Mouse (Mus musculus) c-Kit-positive CD71-positive TER-119-negative erythroid progenitor cells, embryonic 14.5 days (primary cell): ENCODE results near the gene Ybx2.
"Not testable (repeated sequence)": the region's sequence is repeated elsewhere in the genome, so short reads cannot be mapped to it uniquely, and the experiment has no call there.

Experiments used
- DNase-seq: peaks from one replicate; pipeline ENCODE4 v3.0.0-alpha.2; 2013; ENCODE audit warnings: low read depth

Gene Ybx2

DNA sequence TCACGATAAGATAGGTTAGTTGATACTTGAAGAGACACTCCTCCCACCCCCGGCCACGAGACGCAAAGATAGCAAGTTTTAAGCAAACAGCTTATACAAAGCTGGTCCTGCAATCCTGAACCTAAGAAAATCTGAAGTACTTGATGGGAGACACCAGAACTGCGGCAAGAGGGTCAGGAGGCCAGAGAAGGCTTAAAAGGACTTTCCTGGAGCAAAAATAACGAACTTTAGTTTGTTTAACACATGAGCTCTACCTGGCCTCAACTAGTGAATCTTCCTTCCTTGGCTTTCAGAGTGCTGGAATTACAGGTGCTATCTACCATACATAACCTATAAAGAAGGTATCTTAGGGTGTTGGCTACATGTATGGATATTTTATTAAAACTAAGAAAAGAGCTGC lies 915 bp upstream of the Ybx2 start:
- DNase-seq, result no peak

GRCm38 (mm10) chr11:69936156-69936555 lies 560 bp downstream of the Ybx2 start:
- DNase-seq, result no peak

DNA sequence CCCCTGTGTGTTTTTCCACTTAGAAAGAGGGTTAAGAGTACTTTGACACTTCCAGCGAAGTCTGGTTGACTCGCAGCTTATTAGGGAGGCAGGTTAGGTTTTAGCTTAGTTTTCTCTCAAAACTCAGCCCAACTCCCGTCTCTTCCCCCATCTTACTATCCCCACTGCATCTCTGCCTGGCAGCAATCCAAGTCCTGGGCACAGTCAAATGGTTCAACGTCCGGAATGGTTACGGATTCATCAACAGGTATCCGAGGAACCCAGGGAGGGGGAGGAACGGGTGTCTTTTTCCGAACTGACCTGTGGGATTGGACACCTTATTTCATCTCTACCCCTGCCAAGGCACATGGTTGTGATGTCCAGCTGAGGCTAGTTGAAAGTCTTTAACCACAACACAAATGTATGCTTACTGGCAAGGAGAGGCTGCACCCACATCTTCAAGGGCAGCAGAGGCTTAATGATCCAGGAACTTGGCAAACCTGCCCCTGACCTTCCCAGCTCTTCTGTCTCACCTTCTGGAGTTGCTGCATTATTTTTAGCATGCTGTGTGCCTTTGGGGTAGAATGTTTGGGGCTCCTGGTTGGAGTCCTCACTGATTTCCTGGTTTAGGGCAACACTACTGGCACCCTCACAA lies 1.2 kb downstream of the Ybx2 start:
- no peak for DNase-seq

DNA sequence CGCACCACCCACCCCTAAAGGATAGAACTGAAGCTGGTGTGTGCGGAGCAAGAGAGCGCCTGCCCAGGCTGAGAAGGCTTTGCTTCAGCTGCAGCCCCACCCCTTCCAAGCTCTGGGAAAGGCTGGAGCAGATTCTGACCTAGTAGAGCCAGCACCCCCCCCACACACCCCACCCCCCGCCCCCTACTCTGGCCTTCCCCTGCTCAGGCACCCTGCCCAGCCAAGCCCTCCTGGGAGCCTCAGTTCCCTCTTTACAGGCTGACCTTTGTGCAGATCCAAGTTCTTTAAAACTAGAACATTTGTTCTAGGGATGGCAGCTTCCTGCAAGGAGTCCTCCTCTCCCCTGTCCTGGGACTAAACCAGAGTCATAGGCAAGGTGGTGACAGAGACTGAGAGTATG lies 1.8 kb downstream of the Ybx2 start:
- no peak for DNase-seq

GRCm38 (mm10) chr11:69937834-69938233 lies 2.2 kb downstream of the Ybx2 start:
- DNase-seq, result no peak

DNA sequence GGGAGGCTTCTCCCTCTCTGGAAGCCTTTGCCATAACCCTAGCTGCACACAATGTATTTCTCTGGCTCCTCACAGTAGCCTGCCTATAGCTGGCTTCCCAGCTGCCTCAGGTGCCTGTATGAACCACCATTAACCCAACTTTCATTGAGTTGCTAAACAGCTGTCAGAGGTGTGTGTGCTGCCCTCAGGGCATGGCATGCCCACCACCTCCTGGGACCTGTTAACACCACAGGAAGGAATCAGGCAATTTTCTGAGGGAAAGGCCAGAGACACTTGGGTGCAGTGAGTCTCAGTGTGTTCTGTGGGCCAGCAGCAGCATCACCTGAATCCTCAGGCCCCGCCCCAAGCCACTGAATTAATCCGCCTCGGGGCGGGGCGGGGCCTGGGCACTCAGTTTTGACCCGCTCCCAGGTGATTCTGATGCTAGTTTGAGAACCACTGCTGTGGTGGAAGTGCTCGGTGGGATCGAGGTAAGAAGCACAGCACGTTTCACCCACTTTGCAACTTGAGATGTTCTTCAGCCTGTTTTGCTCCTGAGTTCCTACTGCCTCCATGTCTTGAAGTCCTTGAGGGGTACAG lies 2.9 kb downstream of the Ybx2 start:
- no peak for DNase-seq

DNA sequence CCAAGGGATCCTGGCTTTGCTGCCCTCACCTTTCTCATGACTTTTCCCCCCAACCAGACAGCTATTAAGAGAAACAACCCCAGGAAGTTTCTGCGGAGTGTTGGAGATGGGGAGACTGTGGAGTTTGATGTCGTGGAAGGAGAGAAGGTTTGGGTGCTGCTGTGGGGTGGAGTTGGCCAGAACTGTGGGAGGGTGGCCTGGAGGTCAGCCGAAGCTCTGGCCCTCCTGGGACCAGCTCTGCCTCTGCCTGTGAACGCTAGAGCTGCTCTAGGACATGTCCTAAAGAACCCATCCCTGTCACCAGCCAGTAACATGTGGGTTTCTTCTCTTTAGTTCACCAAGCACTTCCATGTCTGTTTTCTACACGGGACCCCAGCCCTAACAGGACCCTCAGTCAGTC lies 3.6 kb downstream of the Ybx2 start:
- no peak for DNase-seq

- no peak for DNase-seq
Observed at GRCm38 (mm10) chr11:69939731-69940130, 4.1 kb downstream of the Ybx2 start.

- no peak for DNase-seq
Observed at GRCm38 (mm10) chr11:69940962-69941361, 5.4 kb downstream of the Ybx2 start.

- DNase-seq, result no peak
Observed at GRCm38 (mm10) chr11:69945216-69945615, 9.6 kb downstream of the Ybx2 start.

DNA sequence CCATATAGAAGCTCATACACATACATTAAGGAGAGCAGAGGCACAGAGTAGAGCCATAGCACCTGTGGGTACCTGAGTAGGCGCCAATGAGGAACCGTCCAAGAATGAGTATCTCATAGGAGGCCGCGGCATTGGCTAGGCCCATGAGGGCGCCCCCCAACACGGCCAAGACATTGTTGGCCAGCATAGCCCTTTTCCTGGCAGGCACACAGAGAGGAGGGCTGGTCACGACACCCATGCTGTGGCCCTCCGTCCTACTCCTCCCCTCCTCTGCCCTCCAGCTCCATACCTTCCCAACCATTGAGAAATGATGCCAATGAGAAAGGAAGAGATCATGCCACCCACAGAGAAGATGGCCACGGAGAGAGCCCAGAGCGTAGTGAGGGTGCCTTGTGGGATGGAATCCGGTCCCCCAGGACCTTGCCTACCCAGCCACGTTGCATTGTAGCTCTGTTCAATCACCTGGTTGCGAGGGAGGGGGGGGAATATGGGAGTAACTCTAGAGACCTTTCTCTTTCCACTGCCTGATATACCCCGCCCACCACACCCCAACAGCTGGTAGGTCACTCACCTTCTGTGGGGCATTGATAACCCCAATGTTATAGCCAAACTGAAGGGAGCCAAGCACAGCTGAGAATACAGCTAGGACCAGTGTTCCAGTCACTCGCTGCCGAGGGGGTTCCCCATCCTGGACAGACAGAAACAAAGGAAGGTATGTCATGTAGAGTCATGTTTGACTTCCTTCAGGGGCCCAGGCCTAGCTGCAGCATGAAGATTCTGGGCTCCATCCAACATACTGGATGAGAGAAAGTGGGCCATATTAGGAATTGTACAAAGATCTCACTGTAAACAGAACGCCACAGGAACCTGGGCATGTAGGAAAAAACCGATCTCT lies 10.6 kb downstream of the Ybx2 start:
- DNase-seq, result peak; percentile 65

DNA sequence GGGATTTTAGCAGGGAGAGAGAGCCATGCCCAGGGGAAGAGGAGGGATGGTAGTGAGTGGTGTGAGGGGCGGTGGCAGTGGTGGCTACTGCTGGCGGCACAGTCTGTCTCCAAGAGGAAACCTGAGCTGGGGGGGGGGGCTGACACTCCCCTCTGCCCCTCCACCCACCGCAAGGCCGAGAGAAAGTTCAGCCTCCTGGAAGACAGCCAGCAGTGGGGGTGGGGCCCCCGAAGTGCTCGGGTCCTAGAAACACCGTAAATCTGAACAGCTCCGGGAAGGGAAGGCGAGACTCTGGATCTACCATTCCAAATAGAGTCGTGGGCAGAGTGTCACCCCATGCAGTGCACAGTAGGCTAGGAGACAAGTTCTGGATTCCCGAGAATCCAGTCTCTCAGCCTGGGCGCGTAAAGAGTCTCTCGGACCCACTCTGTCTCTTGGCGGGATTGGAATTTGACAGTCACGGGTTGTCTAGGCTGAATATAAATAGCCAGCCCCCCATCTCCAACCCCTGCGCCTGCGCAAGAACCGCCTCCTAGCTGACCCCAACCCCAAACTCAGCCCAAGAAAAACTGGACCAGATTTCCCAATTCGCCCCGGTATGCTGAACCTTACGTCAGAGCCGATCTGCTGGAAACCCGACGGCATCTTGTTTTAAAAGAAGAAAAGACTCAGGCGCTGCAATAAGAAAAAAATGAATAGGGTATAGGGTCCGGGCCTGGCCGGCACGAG lies 11.9 kb downstream of the Ybx2 start:
- no peak for DNase-seq

- peak; percentile 94 for DNase-seq
Observed at GRCm38 (mm10) chr11:69948066-69948762, 12.6 kb downstream of the Ybx2 start, which contains the start of gene Slc2a4. Slc2a4 (minus strand) TSS chr11:69948188.

GRCm38 (mm10) chr11:69948763-69949150 lies 13.2 kb downstream of the Ybx2 start:
- peak; percentile 93 for DNase-seq

GRCm38 (mm10) chr11:69950807-69951459 lies 15.3 kb downstream of the Ybx2 start:
- no peak for DNase-seq

GRCm38 (mm10) chr11:69952274-69952673 lies 16.7 kb downstream of the Ybx2 start:
- DNase-seq, result no peak

- no peak for DNase-seq
Observed at GRCm38 (mm10) chr11:69953267-69953915, 17.8 kb downstream of the Ybx2 start.

GRCm38 (mm10) chr11:69955618-69956017 lies 20.0 kb downstream of the Ybx2 start:
- DNase-seq, result not testable (repeated sequence)

- DNase-seq, result no peak
Observed at GRCm38 (mm10) chr11:69956218-69956617, 20.6 kb downstream of the Ybx2 start.

- no peak for DNase-seq
Observed at GRCm38 (mm10) chr11:69960616-69961015, 25.0 kb downstream of the Ybx2 start.

DNA sequence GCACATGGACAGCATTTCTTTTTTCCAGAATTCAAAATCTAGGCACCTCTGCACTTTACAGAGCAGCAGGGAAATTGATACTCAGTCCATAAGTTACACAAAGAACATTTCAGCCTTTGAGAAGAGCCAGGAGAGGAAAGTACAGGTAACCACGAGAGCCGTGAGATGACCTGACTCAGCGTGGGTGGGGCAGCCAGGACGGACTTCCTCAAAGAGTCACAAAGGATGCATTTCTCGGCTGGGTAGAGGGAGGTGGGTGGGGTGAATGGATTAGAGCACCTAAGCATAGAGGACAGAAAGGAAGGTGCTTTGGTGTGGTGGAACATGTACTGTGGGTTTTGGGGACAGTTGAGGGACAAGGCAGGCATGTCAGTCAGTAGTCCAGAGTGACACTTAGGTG lies 26.2 kb downstream of the Ybx2 start:
- no peak for DNase-seq
